Mouse (Mus musculus) MEL (cell line): ENCODE measurements around the gene Satb1. TPM values are rescaled to one million over a fixed set of nuclear protein-coding genes. Genes with fewer than 3 reads are reported as not detected.

Experiments
- DNase-seq: peaks from one replicate; pipeline ENCODE4 v3.0.0; 2011; ENCODE audit warnings: low read depth, low spot score
- H3K27ac ChIP-seq: 2 replicates; pipeline ENCODE4 v1.5.1; 2012; ENCODE audit warnings: low read depth, mild to moderate bottlenecking, control low read depth, low read length, moderate library complexity; ENCODE audit not compliant: control insufficient read depth
- H3K27me3 ChIP-seq, 2 experiments: fragments of 150-350 bp in 1 of 2; sonication (generic) in 1 of 2; 2 replicates each; pipeline ENCODE4 v1.6.1; 2012; ENCODE audit warnings: low read length in 2 of 2, mild to moderate bottlenecking in 2 of 2, improper control_type of control experiment in 1 of 2, moderate library complexity in 1 of 2; ENCODE audit not compliant: insufficient read depth in 2 of 2, control insufficient read depth in 1 of 2
- H3K36me3 ChIP-seq, 2 experiments: 2 replicates each; pipeline ENCODE4 v1.6.1; 2012 to 2014; ENCODE audit warnings: low read length in 2 of 2, improper control_type of control experiment in 1 of 2, inconsistent platforms in 1 of 2, mild to moderate bottlenecking in 1 of 2; ENCODE audit not compliant: insufficient read depth in 2 of 2, control insufficient read depth in 1 of 2
- H3K4me1 ChIP-seq, 2 experiments: fragments of 150-350 bp in 1 of 2; sonication (generic) in 1 of 2; 2 replicates each; pipeline ENCODE4 v1.6.1; 2012; ENCODE audit warnings: low read length in 2 of 2, improper control_type of control experiment in 1 of 2, mild to moderate bottlenecking in 1 of 2; ENCODE audit not compliant: insufficient read depth in 2 of 2, control insufficient read depth in 1 of 2
- H3K4me3 ChIP-seq, 2 experiments: fragments of 150-350 bp in 1 of 2; sonication (generic) in 1 of 2; 2 replicates each; pipeline ENCODE4 v1.5.1; 2012; ENCODE audit warnings: low read depth in 2 of 2, low read length in 2 of 2, mild to moderate bottlenecking in 2 of 2, moderate library complexity in 2 of 2, control low read depth in 1 of 2, improper control_type of control experiment in 1 of 2; ENCODE audit not compliant: control insufficient read depth in 1 of 2, insufficient read depth in 1 of 2
- H3K79me2 ChIP-seq: 2 replicates; pipeline ENCODE4 v1.6.1; 2012; ENCODE audit warnings: mild to moderate bottlenecking, low read length, moderate library complexity; ENCODE audit not compliant: control insufficient read depth, poor library complexity, insufficient read depth
- H3K9ac ChIP-seq: 2 replicates; pipeline ENCODE4 v1.6.1; 2012; ENCODE audit warnings: low read depth, mild to moderate bottlenecking, control low read depth, low read length, moderate library complexity; ENCODE audit not compliant: control insufficient read depth, poor library complexity, severe bottlenecking
- H3K9me3 ChIP-seq: fragments of 150-350 bp; sonication (generic); replicated peaks from 2 replicates; pipeline ENCODE4 v1.6.1; 2012; ENCODE audit warnings: mild to moderate bottlenecking, low read length, improper control_type of control experiment, moderate library complexity; ENCODE audit not compliant: insufficient read depth
- BHLHE40 ChIP-seq: IDR thresholded peaks from 2 replicates; pipeline ENCODE4 v1.6.1; 2012; ENCODE audit warnings: low read depth, mild to moderate bottlenecking, inconsistent platforms, low read length, improper control_type of control experiment, borderline replicate concordance
- CTCF ChIP-seq, 3 experiments: IDR thresholded peaks in 2 of 3; conservative IDR thresholded peaks in 1 of 3; 2 replicates each; pipeline ENCODE4 v1.5.1; 2011 to 2012; ENCODE audit warnings: low read length in 3 of 3, low read depth in 2 of 3, mild to moderate bottlenecking in 2 of 3, improper control_type of control experiment in 1 of 3, inconsistent platforms in 1 of 3, mixed read lengths in 1 of 3, moderate library complexity in 1 of 3; ENCODE audit not compliant: control insufficient read depth in 1 of 3, insufficient read depth in 1 of 3, poor library complexity in 1 of 3, severe bottlenecking in 1 of 3
- EP300 ChIP-seq, 2 experiments: IDR thresholded peaks; 2 replicates each; pipeline ENCODE4 v1.6.1; 2011; ENCODE audit warnings: improper control_type of control experiment in 2 of 2, low read length in 2 of 2, low read depth in 1 of 2, mild to moderate bottlenecking in 1 of 2
- GABPA ChIP-seq: IDR thresholded peaks from 2 replicates; pipeline ENCODE4 v1.6.1; 2012; ENCODE audit warnings: low read depth, mild to moderate bottlenecking, inconsistent platforms, low read length, improper control_type of control experiment, moderate library complexity
- MAZ ChIP-seq: IDR thresholded peaks from 2 replicates; pipeline ENCODE4 v1.6.1; 2012; ENCODE audit warnings: low read depth, mild to moderate bottlenecking, inconsistent platforms, low read length, improper control_type of control experiment
- MEF2A ChIP-seq: IDR thresholded peaks from 2 replicates; pipeline ENCODE4 v1.6.1; 2014; ENCODE audit warnings: low read depth, mild to moderate bottlenecking, inconsistent platforms, low read length, improper control_type of control experiment; ENCODE audit not compliant: poor library complexity, insufficient replicate concordance, severe bottlenecking; ENCODE audit errors: extremely low read depth
- NRF1 ChIP-seq: IDR thresholded peaks from 2 replicates; pipeline ENCODE4 v1.6.1; 2014; ENCODE audit warnings: low read depth, mild to moderate bottlenecking, inconsistent platforms, low read length, improper control_type of control experiment, moderate library complexity; ENCODE audit not compliant: poor library complexity, insufficient read depth, severe bottlenecking
- POLR2AphosphoS5 ChIP-seq: IDR thresholded peaks from 2 replicates; pipeline ENCODE4 v1.6.1; 2012; ENCODE audit warnings: low read depth, borderline replicate concordance, mild to moderate bottlenecking, inconsistent platforms, low read length, moderate library complexity, mixed read lengths
- TAL1 ChIP-seq: IDR thresholded peaks from 2 replicates; pipeline ENCODE4 v1.6.1; 2012; ENCODE audit warnings: mild to moderate bottlenecking, inconsistent platforms, low read length, moderate library complexity, mixed read lengths
- USF1 ChIP-seq: IDR thresholded peaks from 2 replicates; pipeline ENCODE4 v1.6.1; 2014; ENCODE audit warnings: low read depth, mild to moderate bottlenecking, inconsistent platforms, low read length, improper control_type of control experiment, moderate library complexity
- USF2 ChIP-seq, 2 experiments: IDR thresholded peaks; 2 replicates each; pipeline ENCODE4 v1.6.1; 2011 to 2012; ENCODE audit warnings: improper control_type of control experiment in 2 of 2, low read length in 2 of 2, borderline replicate concordance in 1 of 2, inconsistent platforms in 1 of 2, low read depth in 1 of 2, mild to moderate bottlenecking in 1 of 2; ENCODE audit not compliant: insufficient read depth in 1 of 2
- ZKSCAN1 ChIP-seq: IDR thresholded peaks from 2 replicates; pipeline ENCODE4 v1.6.1; 2012; ENCODE audit warnings: low read depth, mild to moderate bottlenecking, inconsistent platforms, low read length, improper control_type of control experiment, moderate library complexity
- ZMIZ1 ChIP-seq: IDR thresholded peaks from 2 replicates; pipeline ENCODE4 v1.6.1; 2012; ENCODE audit warnings: low read depth, mild to moderate bottlenecking, inconsistent platforms, low read length, improper control_type of control experiment, moderate library complexity
- ZNF384 ChIP-seq: IDR thresholded peaks from 2 replicates; pipeline ENCODE4 v1.6.1; 2012; ENCODE audit warnings: low read depth, mild to moderate bottlenecking, inconsistent platforms, low read length, improper control_type of control experiment
- polyA plus RNA-seq, 2 experiments: library from polyadenylated mRNA; stranded (reverse) in 1 of 2; unstranded in 1 of 2; fragments of >175 nt in 1 of 2; fragments of >200 nt in 1 of 2; gene quantifications; 2 replicates each; pipeline versions ENCODE4 v1.2.1 to v1.2.4; 2012; ENCODE audit warnings: low replicate concordance in 2 of 2, low read depth in 1 of 2; ENCODE audit not compliant: insufficient read length in 2 of 2, insufficient read depth in 1 of 2, missing spikeins in 1 of 2
- total RNA-seq: library from RNA; depleted of rRNA; stranded (reverse); fragments of 300-350 nt; gene quantifications from 2 replicates; pipeline ENCODE4 v1.2.3, GENCODE M21; 2012

Gene Satb1
- total and polyA plus RNA-seq, 3 experiments, result 0.08 TPM; not detected in 2

DNA sequence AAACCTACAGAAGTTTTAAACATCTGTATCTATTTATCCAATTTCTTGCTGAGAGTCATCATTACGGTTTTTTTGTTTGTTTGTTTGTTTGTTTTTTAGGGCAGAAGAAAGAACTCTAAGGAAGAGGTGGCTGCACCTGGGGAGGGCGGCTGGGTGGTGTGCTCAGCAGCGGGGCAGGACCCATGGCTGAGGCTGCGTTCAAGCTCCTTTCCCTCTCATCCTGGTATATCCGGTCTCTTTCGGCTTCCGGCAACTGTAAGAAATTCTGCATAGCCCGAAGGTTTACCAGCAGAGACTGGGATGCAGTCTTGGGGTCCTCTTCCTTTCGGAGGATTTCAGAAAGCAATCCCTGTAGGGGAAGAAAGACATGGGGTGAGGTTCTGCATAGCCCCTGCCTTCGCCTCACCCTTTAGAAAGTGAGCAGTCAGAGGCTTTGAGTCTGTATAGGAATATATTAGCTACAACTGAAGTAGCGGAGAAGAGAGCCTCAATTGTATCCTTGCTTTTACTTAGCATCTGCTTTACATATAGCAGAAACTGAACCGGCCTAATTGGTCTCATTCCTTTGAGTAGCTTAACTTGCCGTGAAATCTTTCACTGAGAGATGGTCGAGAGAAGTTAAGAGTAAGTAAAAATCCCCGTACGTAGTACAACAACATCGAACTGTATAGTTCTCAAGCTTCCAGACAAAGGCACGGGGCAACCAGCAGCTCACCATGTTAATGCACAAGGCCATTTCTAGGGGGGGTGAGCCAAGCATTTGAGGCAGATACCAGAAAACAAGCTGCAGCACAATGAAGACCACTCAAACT is 57.8 kb downstream of the Satb1 start:
- no peak for DNase-seq
- TF ChIP-seq ZKSCAN1, result no peak

DNA sequence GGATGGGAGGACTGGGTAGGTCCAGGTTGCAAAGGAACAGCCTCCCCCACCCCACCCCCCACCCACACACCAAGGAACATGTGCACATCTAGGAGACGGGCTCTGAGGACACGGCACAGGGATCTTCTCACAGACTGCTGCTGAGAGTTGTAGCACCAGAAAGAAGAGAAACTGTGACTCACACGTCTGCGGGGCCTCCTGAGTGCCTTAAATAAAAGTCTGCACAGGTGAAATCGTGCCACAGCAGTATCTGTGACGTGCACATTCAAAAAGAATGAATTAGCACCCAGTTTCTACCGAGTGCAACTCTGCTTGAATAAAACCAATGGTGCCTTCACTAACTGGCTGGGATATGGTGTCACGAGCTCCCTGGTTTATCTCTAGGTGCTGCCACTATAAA is 69.5 kb downstream of the Satb1 start:
- H3K9ac ChIP-seq, result no peak overlapping the region
- H3K36me3 ChIP-seq, result no peaks in the 10 kb centered on the region
- H3K9me3 ChIP-seq, result no peaks in the 10 kb centered on the region
- DNase-seq, result no peak
- H3K27ac ChIP-seq, result no peak overlapping the region
- H3K27me3 ChIP-seq, result no peaks in the 10 kb centered on the region; a peak in 1 of 4 replicates
- no peak for TF ChIP-seq MEF2A
- TF ChIP-seq USF1, result no peak
- no peak for TF ChIP-seq GABPA
- TF ChIP-seq POLR2AphosphoS5, result no peak
- no peak for TF ChIP-seq TAL1
- no peak for TF ChIP-seq USF2 (IDR thresholded peaks at IDR 0.05; ENCODE audit: borderline replicate concordance in 1 of 2, insufficient read depth in 1 of 2, low read depth in 1 of 2, low read length in 2 of 2)
- TF ChIP-seq CTCF (IDR thresholded peaks at IDR 0.05 in 2 of 3, conservative IDR thresholded peaks at IDR 0.05 in 1 of 3; ENCODE audit: control insufficient read depth in 1 of 3, insufficient read depth in 1 of 3, low read depth in 2 of 3, low read length in 3 of 3, poor library complexity in 1 of 3, severe bottlenecking in 1 of 3), result no peak
- H3K79me2 ChIP-seq, result no peaks in the 10 kb centered on the region
- H3K4me3 ChIP-seq, result no peak overlapping the region
- H3K4me1 ChIP-seq, result no peaks in the 10 kb centered on the region

More for the DNA sequence above, 57.8 kb downstream of the Satb1 start:
- no peaks in the 10 kb centered on the region for H3K79me2 ChIP-seq
- no peak overlapping the region for H3K27ac ChIP-seq
- no peak overlapping the region for H3K9ac ChIP-seq
- H3K36me3 ChIP-seq, result no peaks in the 10 kb centered on the region
- no peaks in the 10 kb centered on the region; a peak in 1 of 4 replicates for H3K27me3 ChIP-seq
- no peaks in the 10 kb centered on the region for H3K4me1 ChIP-seq
- H3K9me3 ChIP-seq, result no peaks in the 10 kb centered on the region
- no peak overlapping the region for H3K4me3 ChIP-seq

DNA sequence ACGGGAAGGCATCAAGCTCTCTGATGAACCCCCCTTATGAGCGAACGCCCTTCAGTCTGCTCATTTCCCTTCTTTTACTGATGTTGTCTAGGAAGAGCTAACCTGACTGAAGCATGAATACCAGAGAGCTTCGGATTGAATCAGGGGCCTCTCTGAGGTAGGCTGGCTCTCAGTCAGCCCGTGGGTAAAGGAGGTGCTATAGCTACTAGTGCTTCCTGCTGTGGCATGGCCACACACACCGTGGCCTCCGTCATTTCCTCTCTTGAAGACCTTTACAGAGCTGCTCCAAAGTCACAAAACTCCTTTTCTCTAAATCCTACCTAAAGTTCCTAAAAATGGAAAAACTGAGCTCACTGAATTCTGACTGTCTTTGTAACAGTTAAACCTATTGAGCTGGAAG is 70.6 kb downstream of the Satb1 start:
- H3K27me3 ChIP-seq, result no peaks in the 10 kb centered on the region; a peak in 1 of 4 replicates
- no peaks in the 10 kb centered on the region for H3K36me3 ChIP-seq
- DNase-seq, result no peak
- no peak overlapping the region for H3K4me3 ChIP-seq
- H3K27ac ChIP-seq, result no peak overlapping the region
- no peaks in the 10 kb centered on the region for H3K79me2 ChIP-seq
- H3K4me1 ChIP-seq, result no peaks in the 10 kb centered on the region
- H3K9ac ChIP-seq, result no peak overlapping the region
- TF ChIP-seq MAZ, result no peak
- TF ChIP-seq ZMIZ1, result no peak
- TF ChIP-seq NRF1, result no peak
- TF ChIP-seq ZNF384, result no peak
- no peak for TF ChIP-seq GABPA
- TF ChIP-seq EP300 (IDR thresholded peaks at IDR 0.05; ENCODE audit: low read depth in 1 of 2, low read length in 2 of 2), result no peak
- no peak for TF ChIP-seq BHLHE40
- H3K9me3 ChIP-seq, result no peaks in the 10 kb centered on the region
